Mouse (Mus musculus) lung, embryonic 16.5 days (tissue): ENCODE data around the gene Kap. TPM values are rescaled to one million over a fixed set of nuclear protein-coding genes. Genes with fewer than 3 reads are reported as not detected.

ENCODE experiments used
- ATAC-seq: fragments of 200-750 bp; cut with Nextera tagmentation; 2 replicates; pipeline ENCODE4 v1.8.0; 2017; ENCODE audit warnings: low read depth, mild to moderate bottlenecking, moderate library complexity
- H3K27ac ChIP-seq: fragments of 300-500 bp; sonication (generic); 2 replicates; pipeline ENCODE4 v1.5.1; 2014; ENCODE audit warnings: mild to moderate bottlenecking, control low read depth, low read length
- H3K27me3 ChIP-seq: fragments of 300-500 bp; sonication (generic); 2 replicates; pipeline ENCODE4 v1.6.1; 2014; ENCODE audit warnings: low read depth, low read length, mixed read lengths; ENCODE audit not compliant: control insufficient read depth, insufficient read depth
- H3K36me3 ChIP-seq: fragments of 300-500 bp; sonication (generic); 2 replicates; pipeline ENCODE4 v1.6.1; 2014; ENCODE audit warnings: low read length; ENCODE audit not compliant: control insufficient read depth, insufficient read depth
- H3K4me1 ChIP-seq: fragments of 300-500 bp; sonication (generic); replicated peaks from 2 replicates; pipeline ENCODE4 v1.6.1; 2014; ENCODE audit warnings: low read length, mixed read lengths; ENCODE audit not compliant: control insufficient read depth, insufficient read depth
- H3K4me2 ChIP-seq: fragments of 300-500 bp; sonication (generic); 2 replicates; pipeline ENCODE4 v1.6.1; 2014; ENCODE audit warnings: low read depth, low read length, control low read depth
- H3K4me3 ChIP-seq: fragments of 300-500 bp; sonication (generic); 2 replicates; pipeline ENCODE4 v1.5.1; 2014; ENCODE audit warnings: mild to moderate bottlenecking, low read length, control low read depth
- H3K9ac ChIP-seq: fragments of 300-500 bp; sonication (generic); 2 replicates; pipeline ENCODE4 v1.6.1; 2014; ENCODE audit warnings: low read length, control low read depth
- H3K9me3 ChIP-seq: fragments of 300-500 bp; sonication (generic); 2 replicates; pipeline ENCODE4 v1.6.1; 2016; ENCODE audit warnings: low read length; ENCODE audit not compliant: control insufficient read depth
- WGBS: fragments of 180-500 bp; shearing (Covaris S2); extraction: QIAGEN DNeasy Blood & Tissue Kit; methylation state at CpG from one replicate; pipeline ENCODE4 v1.1.7; 2014; 5-methylcytosine and 5-hydroxymethylcytosine counted together
- polyA plus RNA-seq: library from polyadenylated mRNA; unstranded; fragments of >200 nt; fragmentation: Nextera tagmentation; extraction: Ambion mirVana; gene quantifications from 2 replicates; pipeline ENCODE4 v1.2.1, GENCODE M21; 2015

Kap gene
- polyA plus RNA-seq, result not detected in 2 replicates

- ATAC-seq, result no peak
- no peak within 1 kb of the TSS for H3K9ac ChIP-seq
- WGBS, result 73% methylated on average over 1 of the region's 1 CpGs
- H3K27me3 ChIP-seq, result no peaks in the 10 kb centered on the region
- no peak within 1 kb of the TSS for H3K27ac ChIP-seq
- no peak within 1 kb of the TSS for H3K4me2 ChIP-seq
- no peaks in the 10 kb centered on the region for H3K9me3 ChIP-seq
- H3K4me1 ChIP-seq, result no peaks in the 10 kb centered on the region
- no peak within 1 kb of the TSS for H3K4me3 ChIP-seq
- no peaks in the 10 kb centered on the region for H3K36me3 ChIP-seq
Measured at GRCm38 (mm10) chr6:133853526-133853925, at the start of gene Kap. Kap (minus strand) TSS chr6:133853762.

- Histone ChIP-seq H3K36me3 (no peaks in the 10 kb centered on the region), H3K9me3 (no peaks in the 10 kb centered on the region), H3K4me2 (no peak overlapping the region), H3K4me3 (no peak overlapping the region), H3K9ac (no peak overlapping the region), H3K27ac (no peak overlapping the region), H3K4me1 (no peaks in the 10 kb centered on the region), H3K27me3 (no peaks in the 10 kb centered on the region)
- ATAC-seq, result no peak
- 84% methylated on average over 5 of the region's 5 CpGs for WGBS
Measured at GRCm38 (mm10) chr6:133885871-133886415, 32.4 kb upstream of the Kap start.

GRCm38 (mm10) chr6:133883446-133883985 is 30.0 kb upstream of the Kap start:
- Histone ChIP-seq H3K27ac (no peak overlapping the region), H3K4me1 (no peaks in the 10 kb centered on the region), H3K4me2 (no peak overlapping the region), H3K4me3 (no peak overlapping the region), H3K27me3 (no peaks in the 10 kb centered on the region), H3K9me3 (no peaks in the 10 kb centered on the region), H3K9ac (no peak overlapping the region), H3K36me3 (no peaks in the 10 kb centered on the region)
- WGBS, result 69% methylated on average over 5 of the region's 5 CpGs
- ATAC-seq, result no peak

DNA sequence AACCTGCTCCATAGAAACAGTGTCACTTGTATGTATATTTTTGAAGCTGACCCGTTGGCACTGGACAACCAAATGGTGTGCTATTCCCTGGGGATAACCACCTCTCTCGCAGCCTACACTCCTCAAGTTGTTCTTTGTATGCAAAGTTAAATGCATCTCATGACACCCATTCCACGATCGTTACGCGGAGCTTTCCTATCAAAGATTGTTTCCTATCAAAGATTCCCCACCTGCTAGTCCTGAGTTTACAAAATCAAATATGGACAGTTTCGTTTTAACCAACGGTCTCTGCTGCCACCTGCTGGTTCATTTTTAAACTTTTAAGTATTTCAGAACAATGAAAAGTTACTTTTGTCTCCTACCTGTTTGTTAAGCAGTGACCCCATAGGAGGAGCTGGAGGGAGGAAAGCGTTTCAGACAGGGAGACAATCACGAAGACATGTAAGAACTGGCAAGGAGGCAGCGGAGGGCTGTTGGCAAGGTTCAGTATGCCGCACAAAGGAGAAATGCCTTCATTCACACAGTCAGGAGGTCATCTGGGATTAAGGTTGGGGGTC is 22.4 kb upstream of the Kap start:
- no peaks in the 10 kb centered on the region for H3K27me3 ChIP-seq
- WGBS, result 27% methylated on average over 12 of the region's 12 CpGs
- no peaks in the 10 kb centered on the region for H3K9me3 ChIP-seq
- no peak overlapping the region for H3K9ac ChIP-seq
- no peaks in the 10 kb centered on the region for H3K4me1 ChIP-seq
- no peak overlapping the region for H3K4me2 ChIP-seq
- H3K27ac ChIP-seq, result no peak overlapping the region
- H3K36me3 ChIP-seq, result no peaks in the 10 kb centered on the region
- H3K4me3 ChIP-seq, result no peak overlapping the region
- ATAC-seq, result no peak

DNA sequence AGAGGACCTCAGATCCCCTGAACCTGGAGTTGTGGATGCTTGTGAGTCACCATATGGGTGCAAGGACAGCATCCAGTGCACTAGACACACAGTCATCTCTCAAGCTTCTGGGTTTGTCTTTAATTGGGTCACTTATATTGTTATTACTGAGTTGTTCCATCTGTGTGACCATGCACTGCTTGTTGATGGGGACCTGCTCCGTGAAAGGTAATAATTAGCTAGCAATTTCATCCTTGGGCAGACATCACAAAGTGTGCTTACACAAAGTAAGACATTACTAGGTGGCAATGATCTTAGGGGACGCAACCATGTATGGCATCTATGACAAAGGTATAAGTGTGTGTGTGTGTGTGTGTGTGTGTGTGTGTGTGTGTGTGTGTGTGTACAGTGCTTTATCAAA is 19.1 kb upstream of the Kap start:
- no peaks in the 10 kb centered on the region for H3K9me3 ChIP-seq
- ATAC-seq, result no peak
- H3K4me1 ChIP-seq, result no peaks in the 10 kb centered on the region
- WGBS, result 69% methylated on average over 2 of the region's 2 CpGs
- no peak overlapping the region for H3K4me3 ChIP-seq
- H3K27ac ChIP-seq, result no peak overlapping the region
- no peaks in the 10 kb centered on the region for H3K36me3 ChIP-seq
- no peaks in the 10 kb centered on the region for H3K27me3 ChIP-seq
- no peak overlapping the region for H3K9ac ChIP-seq
- H3K4me2 ChIP-seq, result no peak overlapping the region

- Histone ChIP-seq H3K36me3 (no peaks in the 10 kb centered on the region), H3K27ac (no peak overlapping the region), H3K27me3 (no peaks in the 10 kb centered on the region), H3K9me3 (no peaks in the 10 kb centered on the region), H3K4me1 (no peaks in the 10 kb centered on the region), H3K4me2 (no peak overlapping the region), H3K4me3 (no peak overlapping the region), H3K9ac (no peak overlapping the region)
- ATAC-seq, result no peak
- WGBS, result 53% methylated on average over 1 of the region's 1 CpGs
Measured at GRCm38 (mm10) chr6:133871131-133871530, 17.6 kb upstream of the Kap start.

GRCm38 (mm10) chr6:133868381-133868780 is 14.8 kb upstream of the Kap start:
- ATAC-seq, result no peak

DNA sequence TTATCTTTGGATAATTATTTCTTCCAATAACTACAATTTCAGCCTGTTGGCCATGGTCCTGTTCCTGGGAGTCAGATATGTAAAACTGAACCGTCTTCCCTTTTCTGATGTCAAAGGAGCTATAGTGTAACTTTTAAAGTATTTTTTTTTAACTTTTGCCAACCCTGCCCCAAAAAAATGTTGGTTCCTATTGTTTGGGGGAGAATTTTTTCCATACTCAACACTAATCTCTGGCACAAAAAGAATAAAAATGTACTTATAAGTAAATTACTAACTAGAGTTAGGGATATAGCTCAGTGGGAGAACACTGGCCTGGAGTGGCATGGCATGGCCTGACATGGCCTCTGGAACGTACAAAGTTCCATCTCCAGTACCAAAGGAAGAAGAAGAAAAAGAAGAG is 2.3 kb upstream of the Kap start:
- no peak overlapping the region for H3K4me3 ChIP-seq
- 74% methylated on average over 2 of the region's 2 CpGs for WGBS
- ATAC-seq, result no peak

More at GRCm38 (mm10) chr6:133868381-133868780, 14.8 kb upstream of the Kap start:
- no peaks in the 10 kb centered on the region for H3K9me3 ChIP-seq
- H3K4me3 ChIP-seq, result no peak overlapping the region
- WGBS, result 68% methylated on average over 1 of the region's 1 CpGs
- no peak overlapping the region for H3K4me2 ChIP-seq
- no peaks in the 10 kb centered on the region for H3K36me3 ChIP-seq
- no peak overlapping the region for H3K9ac ChIP-seq
- no peak overlapping the region for H3K27ac ChIP-seq
- H3K27me3 ChIP-seq, result no peaks in the 10 kb centered on the region
- no peaks in the 10 kb centered on the region for H3K4me1 ChIP-seq

DNA sequence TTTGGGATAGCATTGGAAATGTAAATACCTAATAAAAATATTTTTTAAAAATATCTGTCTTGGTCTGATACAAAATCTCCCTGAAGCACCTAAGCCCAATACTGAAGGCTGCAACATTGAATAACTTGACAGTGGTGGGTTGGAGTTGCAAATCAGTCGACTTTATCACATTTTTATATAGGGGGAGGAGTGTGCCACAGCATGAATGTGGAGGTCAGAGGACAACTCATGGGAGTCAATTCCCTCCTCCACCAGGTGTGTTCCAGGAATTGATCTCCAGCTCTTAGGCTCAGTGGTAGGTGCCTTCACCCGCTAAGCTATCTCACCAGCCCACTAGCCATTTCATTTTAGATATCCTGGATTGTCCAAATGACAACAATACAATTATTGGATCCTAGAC is 4.2 kb downstream of the Kap start:
- Histone ChIP-seq H3K4me3 (no peak overlapping the region), H3K4me1 (no peaks in the 10 kb centered on the region), H3K4me2 (no peak overlapping the region), H3K9ac (no peak overlapping the region), H3K27me3 (no peaks in the 10 kb centered on the region), H3K36me3 (no peaks in the 10 kb centered on the region), H3K9me3 (no peaks in the 10 kb centered on the region), H3K27ac (no peak overlapping the region)
- ATAC-seq, result no peak
- 68% methylated on average over 2 of the region's 2 CpGs for WGBS

More for the DNA sequence above, 2.3 kb upstream of the Kap start:
- Histone ChIP-seq H3K27ac (no peak overlapping the region), H3K4me2 (no peak overlapping the region), H3K27me3 (no peaks in the 10 kb centered on the region), H3K9me3 (no peaks in the 10 kb centered on the region), H3K9ac (no peak overlapping the region), H3K36me3 (no peaks in the 10 kb centered on the region), H3K4me1 (no peaks in the 10 kb centered on the region)
